Mouse (Mus musculus): ENCODE results near the gene Akap13.
"Not testable (repeated sequence)": the region's sequence is repeated elsewhere in the genome, so short reads cannot be mapped to it uniquely, and the experiment has no call there.

The Akap13 gene

DNA sequence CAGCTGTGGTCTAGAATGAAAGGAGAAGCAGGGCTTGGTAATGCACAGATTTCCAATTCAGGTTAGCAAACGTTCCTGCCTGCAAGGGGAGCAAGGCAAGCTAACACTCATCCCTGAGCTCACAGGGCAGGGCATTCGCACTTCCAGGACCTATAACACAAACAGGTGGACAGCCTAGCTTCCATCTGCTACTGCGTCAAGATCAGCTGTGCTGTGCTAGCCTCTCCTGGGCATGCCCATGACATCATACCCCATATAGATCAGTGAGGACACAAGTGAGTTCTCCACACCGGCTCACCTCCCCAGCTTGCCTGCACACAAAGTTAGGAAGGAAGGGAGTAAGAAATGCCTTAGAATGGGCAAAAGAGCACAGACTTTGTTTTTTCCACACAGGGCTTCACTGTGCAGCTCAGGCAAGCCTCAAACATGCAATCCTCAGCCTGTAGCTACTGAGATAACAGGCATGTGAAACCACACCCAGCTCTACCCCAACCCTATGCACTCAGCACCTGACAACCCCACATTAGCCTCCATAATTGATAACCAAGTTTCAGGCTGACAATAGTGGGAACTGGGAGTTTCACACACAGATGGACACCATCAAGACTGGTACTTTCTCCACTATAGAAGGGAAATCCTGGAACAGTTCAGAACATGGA is 305.5 kb downstream of the Akap13 start:
- not testable (repeated sequence) for DNase-seq (ENCODE audit: low spot score)

DNA sequence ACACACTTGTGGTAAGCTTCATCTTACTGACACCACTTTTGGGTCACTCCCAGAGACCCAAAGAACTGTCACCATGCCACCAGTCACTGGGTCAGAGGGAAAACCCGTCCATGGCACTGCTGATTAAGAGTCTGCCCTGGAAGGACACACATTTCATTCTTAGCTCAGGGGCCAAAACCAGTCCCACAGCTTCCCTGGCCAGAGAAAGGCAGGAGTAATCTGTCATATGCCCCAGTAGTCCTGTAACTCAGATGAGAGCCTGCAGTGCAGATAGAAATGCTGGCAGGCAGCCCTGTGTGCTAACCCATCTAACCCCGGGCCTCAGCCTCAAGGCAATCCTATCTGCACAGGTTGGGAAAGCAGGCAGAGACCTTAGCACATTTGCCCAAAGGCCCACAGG is 306.9 kb downstream of the Akap13 start:
- not testable (repeated sequence) for DNase-seq (ENCODE audit: low spot score)

DNA sequence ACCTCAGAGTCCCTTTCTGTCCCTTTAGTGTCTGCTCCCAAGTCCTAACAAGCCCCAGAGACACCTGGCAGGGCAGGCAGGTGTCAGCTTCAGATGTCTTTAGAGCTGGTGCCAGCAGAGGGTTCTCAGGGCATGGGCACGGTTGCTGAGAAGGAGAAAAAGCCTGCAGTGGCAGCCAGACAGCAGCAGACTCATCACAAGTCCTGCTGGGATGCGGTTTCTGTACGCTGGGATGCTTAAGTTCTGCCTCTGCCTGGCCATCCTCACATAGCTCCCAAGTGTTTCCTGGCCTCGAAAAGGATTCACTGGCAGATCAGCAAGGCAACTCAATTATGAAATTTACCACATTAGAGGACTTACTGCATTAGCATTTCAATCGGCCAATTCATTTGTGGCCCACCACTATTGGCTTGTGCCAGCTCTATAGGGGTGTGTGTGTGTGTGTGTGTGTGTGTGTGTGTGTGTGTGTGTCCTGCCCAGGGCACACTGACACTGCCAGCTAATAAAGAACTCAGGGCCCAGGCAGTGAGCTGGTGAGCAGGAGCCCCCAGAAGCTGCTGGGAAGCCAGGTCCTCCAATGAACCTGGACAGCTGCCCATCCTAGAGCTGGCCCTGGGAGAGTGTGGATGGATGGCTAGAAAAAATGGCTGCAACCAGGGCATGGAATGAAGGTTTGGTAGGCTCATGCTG is 311.9 kb downstream of the Akap13 start:
- not testable (repeated sequence) for DNase-seq (ENCODE audit: low spot score)

- no peak for DNase-seq (ENCODE audit: low spot score)
Measured at GRCm38 (mm10) chr7:75768169-75768568, 312.8 kb downstream of the Akap13 start.

- no peak for DNase-seq (ENCODE audit: low spot score)
Measured at GRCm38 (mm10) chr7:75769909-75770308, 314.6 kb downstream of the Akap13 start.

DNA sequence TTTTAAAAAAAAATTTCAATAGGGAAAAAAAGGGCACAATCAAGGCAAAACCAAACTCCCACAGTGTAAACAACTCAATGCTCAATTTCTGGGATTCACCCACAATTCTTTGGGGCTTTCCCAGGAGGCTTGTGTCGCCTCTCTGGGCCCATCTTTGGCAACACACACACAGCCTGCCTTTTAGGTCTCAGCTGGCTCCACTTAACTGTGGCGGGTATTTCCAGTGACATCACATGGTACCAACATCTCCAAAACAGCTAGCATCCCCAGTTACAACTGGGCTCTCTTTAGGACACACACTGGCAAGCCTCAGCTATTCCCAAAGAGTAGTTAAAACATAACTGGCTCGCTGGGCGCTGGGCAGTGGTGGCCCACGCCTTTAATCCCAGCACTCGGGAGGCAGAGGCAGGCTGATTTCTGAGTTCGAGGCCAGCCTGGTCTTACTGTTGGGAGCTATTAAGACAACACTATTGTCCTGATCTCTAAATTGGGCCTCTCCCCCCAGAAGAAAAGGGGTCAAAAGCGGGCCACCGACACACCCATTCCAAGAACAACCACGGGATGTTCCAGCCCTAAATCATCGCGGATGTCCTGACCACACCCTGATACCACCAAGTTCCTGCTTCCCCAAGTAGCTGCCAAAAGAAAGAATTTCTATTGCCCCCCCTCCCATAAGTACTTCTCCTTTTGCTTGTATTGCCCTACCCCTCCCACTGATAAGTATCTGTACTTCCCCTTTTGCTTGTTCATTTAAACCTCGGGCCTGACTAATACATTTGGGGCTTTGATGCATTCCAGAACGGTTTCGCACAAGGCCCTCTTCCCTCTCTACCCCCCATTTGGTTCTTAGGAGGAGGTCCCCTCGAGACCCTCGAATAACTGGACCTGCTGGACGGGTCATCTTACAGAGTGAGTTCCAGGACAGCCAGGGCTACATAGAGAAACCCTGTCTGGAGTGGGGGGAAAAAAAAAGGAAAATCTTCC is 319.1 kb downstream of the Akap13 start:
- DNase-seq (ENCODE audit: low spot score), result not testable (repeated sequence)

DNA sequence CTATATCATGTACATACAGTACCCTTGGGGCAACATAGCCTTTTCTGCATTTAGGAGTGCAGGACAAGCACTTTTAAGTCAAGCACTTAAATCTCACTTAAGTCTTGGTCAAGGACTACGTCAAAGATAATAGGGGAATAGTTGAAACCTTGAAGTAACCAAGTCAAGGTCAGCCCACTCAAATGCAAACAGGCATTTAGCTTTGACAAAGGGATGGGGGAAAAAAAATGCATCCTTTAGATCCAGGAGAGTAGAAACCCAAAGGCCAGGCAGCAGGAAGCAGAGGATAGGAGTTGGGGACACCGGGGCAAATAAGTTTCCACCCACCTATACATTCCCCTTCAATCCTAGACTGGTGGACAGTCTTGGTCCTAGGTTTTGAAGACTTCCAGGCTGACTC is 322.7 kb downstream of the Akap13 start:
- DNase-seq (ENCODE audit: low spot score), result no peak

GRCm38 (mm10) chr7:75780812-75781211 is 325.5 kb downstream of the Akap13 start:
- DNase-seq (ENCODE audit: low spot score), result no peak

DNA sequence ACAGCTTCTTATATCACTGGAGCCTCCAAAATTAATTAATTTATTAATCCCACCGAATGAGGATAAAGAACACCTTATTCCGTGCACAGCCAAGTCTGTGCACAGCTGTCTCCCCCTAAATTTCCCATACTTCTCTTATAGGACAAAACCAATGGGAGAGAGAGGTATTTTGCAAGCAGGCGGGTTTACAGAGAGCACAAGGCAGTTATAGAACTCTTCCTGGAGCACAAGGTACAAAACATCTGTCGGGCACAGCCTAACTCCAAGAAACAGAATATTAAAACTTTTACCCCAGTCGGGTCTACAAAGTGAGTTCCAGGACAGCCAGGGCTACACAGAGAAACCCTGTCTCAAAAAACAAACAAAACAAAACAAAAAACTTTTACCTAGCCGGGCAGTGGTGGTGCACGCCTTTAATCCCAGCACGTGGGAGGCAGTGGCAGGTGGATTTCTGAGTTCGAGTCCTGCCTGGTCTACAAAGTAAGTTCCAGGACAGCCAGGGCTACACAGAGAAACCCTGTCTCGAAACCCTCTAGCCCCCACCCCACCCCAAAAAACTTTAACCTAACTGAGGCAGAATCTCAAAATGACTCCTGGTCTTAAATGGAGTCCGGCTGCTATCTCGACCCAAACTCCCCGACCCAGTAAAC is 326.1 kb downstream of the Akap13 start:
- no peak for DNase-seq (ENCODE audit: low spot score)

DNA sequence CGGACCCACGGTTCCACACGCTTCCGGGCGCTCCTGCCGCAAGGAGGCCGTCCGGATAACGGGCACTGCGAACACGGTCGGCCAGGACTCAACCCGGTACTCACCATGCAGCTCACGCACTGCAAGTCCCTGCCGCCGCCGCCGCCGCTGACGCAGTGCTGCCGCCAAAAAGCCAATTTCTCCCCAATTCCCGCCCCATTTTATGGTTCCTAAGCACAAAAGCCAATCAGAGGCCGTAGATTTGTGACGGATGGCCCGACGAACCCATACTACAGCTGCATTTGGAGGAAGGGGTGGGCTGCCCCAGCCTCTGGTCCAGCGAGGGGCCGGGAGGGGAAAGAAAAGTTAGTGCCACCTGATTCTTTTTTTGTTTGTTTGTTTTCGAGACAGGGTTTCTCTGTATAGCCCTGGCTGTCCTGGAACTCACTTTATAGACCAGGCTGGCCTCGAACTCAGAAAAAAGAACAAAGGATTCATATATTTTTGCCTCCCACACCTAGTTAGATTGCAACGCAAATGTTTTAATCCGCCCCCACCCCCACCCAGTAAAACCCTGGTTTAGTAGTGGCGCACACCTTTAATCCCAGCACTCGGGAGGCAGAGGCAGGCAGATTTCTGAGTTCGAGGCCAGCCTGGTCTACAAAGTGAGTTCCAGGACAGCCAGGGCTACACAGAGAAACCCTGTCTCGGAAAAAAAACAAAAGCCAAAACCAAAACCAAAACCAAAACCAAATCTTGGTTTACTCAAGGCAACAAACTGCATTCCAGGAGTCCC is 326.8 kb downstream of the Akap13 start:
- peak; percentile 90 for DNase-seq (ENCODE audit: low spot score)

DNA sequence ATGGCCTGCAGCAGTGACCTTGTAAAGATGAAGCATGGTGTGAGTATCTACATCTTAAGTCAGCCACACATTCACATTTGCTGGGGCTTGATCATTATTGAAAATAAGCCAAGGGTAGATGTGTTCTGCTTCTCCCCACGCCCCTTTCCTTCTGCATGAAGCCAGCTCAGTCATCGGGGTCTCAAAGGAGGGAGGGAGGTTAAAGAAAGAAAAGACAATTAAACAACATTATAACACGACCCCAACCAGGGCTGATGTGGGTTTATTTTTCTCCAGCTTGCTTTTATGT is 327.3 kb downstream of the Akap13 start:
- no peak for DNase-seq (ENCODE audit: low spot score)

- no peak for DNase-seq (ENCODE audit: low spot score)
Measured at GRCm38 (mm10) chr7:75785388-75786328, 330.3 kb downstream of the Akap13 start.

DNA sequence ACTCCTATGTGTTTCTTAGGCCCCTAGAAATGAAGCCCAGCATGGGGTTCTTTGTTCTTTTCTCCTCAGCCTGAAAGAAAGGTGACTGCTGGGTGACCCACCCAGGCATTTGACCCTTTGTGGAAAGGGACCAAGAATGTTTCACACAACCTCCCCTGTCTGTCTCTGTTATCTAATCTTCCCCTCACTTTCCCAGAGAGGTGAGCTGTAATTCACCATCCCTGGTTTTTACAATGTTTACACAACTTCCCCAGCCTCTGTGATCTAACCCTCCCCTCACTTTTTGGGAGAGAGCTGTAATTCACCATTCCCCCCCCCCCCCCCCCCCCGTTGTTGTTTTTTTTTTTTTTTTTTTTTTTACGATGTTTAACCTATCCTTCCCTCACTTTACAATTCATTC is 331.5 kb downstream of the Akap13 start:
- no peak for DNase-seq (ENCODE audit: low spot score)

DNA sequence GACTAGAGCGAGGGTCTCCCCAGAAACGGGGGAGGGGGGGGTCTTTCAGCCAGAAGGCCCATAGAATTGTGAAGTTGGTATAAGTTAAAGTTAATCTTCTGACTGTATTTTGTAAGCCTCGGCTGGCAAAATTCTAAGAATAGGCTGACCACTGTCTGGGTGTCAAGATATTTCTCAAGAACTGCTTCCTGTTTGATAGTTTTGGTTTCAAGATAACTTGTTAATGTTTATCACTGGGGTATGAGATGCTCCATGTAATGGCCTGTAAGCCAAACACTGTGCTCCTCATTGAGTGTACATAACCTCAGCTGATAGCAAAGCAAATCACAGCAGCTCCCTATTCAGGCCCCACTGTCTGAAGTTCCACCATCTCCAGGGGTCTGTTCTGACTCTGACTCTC is 332.0 kb downstream of the Akap13 start:
- DNase-seq (ENCODE audit: low spot score), result no peak

DNA sequence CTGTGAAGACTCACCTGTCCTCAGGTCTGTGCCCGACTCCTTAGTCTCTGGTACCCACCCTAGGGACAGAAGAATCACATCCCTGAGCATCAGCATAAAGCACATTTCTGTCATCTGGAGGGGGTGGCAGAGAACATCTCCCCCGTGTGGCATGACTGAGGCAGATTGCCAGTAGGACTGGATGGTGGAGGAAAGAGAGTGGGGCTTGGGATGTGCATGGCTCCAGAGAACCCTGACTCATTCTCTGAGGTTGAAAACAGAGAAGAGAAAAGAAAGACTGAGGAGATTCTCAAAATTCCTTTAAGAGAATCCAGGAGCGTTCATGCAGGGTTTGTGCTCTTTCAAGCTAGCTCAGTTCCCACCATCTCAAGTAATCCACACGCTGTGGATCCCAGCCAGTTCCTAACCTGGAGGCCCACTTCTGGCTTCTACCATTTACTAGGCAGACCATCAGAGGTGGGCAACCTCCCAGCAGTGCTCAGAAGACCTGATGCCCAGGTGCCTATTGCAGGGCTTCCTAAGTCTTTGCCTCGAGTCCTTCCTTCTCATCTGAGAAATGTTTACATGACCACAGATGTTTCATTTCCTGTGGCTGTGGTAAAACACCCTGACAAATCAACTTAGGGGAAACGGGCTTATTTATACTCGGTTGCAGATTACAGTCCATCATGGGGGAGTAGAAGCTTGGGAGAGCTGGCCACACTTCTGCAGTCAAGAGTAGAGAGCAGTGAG is 332.9 kb downstream of the Akap13 start:
- not testable (repeated sequence) for DNase-seq (ENCODE audit: low spot score)

DNA sequence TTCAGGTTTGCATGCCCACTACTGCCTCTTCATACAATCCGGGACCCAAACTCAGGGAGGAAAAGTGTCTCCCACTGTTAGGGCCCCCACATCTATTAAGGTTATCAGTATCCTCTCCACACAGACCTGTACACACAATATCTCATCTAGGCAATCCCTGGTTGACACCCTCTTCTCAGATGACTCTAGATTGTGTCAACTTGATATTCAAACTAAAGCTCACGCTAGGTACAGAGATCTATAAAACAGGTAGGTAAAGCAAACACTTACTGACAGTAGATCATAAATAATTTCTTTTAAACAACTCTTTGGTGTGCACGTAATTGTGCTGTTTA is 333.4 kb downstream of the Akap13 start:
- DNase-seq (ENCODE audit: low spot score), result not testable (repeated sequence)

DNA sequence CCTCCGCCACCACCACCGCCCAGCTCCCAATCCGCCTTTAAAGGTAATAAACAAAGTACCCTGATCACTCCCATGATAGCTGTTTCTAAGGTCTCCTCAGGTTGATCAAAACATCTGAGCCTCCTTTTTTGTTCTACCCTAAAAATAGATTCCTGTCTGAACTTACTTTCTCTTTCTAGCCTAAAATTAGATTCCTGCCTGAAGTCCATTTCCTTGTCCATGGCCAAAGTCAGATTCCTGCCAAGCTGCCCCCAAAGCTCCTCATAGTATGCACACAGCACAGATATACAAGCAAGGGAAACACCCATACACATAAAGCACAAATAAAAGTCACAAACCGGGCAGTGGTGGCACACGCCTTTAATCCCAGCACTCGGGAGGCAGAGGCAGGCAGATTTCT is 334.4 kb downstream of the Akap13 start:
- no peak for DNase-seq (ENCODE audit: low spot score)

DNA sequence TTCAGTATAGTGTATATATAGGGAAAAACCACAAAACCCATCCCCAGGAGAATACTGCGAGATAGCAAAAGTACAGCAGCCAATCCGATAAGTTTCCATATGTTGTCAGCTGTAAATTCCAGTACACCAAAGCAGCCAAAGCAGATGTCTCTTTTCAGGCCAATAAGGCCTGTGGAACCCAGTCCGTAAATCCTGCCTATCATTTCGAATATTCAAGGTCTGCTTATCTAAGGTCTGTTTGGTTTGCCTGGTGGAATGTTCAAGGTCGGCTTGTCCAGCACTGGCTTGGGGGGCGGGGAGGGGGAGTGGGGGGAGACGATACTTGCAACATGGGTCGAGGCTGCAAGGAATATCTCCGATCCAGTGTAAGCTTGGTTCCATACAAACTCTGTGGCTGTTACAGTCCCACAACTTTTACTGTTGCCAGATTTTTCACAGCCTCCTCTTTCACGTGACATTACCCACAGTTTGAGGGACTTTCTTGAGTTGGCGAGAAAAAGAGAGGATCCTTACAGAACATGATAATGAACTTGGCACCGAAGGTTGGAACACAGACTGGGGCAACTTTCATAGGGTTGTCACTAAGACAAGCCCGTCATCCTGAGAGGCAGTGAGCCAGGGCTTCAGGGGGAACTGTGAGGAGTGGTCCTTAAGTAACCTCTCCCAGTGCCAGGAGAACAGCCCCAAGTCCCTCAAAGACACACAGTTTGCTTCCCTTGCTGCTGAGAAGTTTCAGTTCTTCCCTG is 335.9 kb downstream of the Akap13 start:
- DNase-seq (ENCODE audit: low spot score), result not testable (repeated sequence)

GRCm38 (mm10) chr7:75793091-75793490 is 337.8 kb downstream of the Akap13 start:
- DNase-seq (ENCODE audit: low spot score), result no peak

Measured in testis, postnatal 14 days (tissue).